In genomic region chr12:32144513-32144912, GRCm38 (mm10) we compare ENCODE assay signal across 8 mouse cellular contexts.
DNase-seq lines count a peak whose midpoint lies in the region; ATAC-seq lines count a peak whose summit lies in the region.

No protein-coding gene starts in this region.

- H3K4me1 ChIP-seq in heart, embryonic 15.5 days (replicated peaks) = peaks cover 6% of the 10 kb centered on the region
- peaks cover 48% of the 10 kb centered on the region for H3K4me1 ChIP-seq in liver, embryonic 12.5 days
- no peaks in the 10 kb centered on the region for H3K4me1 ChIP-seq in stomach, embryonic 15.5 days

- H3K27me3 ChIP-seq in heart, embryonic 15.5 days = no peaks in the 10 kb centered on the region
- no peaks in the 10 kb centered on the region for H3K27me3 ChIP-seq in liver, embryonic 12.5 days (replicated peaks)
- H3K27me3 ChIP-seq in stomach, embryonic 15.5 days (replicated peaks) = no peaks in the 10 kb centered on the region

- H3K9me3 ChIP-seq in heart, embryonic 15.5 days (replicated peaks) = no peaks in the 10 kb centered on the region
- no peaks in the 10 kb centered on the region for H3K9me3 ChIP-seq in liver, embryonic 12.5 days (replicated peaks)
- no peaks in the 10 kb centered on the region for H3K9me3 ChIP-seq in stomach, embryonic 15.5 days

- H3K9ac ChIP-seq in heart, embryonic 15.5 days = no peak overlapping the region
- H3K9ac ChIP-seq in liver, embryonic 12.5 days = peak overlapping the region; percentile 59
- no peak overlapping the region for H3K9ac ChIP-seq in stomach, embryonic 15.5 days

- peak; percentile 78 to 81 for DNase-seq in B cell, adult 2 months
- DNase-seq in adrenal gland, postnatal 4 days (ENCODE audit: low spot score in 2 of 2) = peak; percentile 45 to 62
- DNase-seq in kidney, postnatal 10 days = peak; percentile 86
- peak; percentile 62 for DNase-seq in neural tube, embryonic 10.5 days (ENCODE audit: extremely low spot score, low spot score)

- no peaks in the 10 kb centered on the region for H3K36me3 ChIP-seq in heart, embryonic 15.5 days
- H3K36me3 ChIP-seq in liver, embryonic 12.5 days = no peaks in the 10 kb centered on the region
- H3K36me3 ChIP-seq in stomach, embryonic 15.5 days = no peaks in the 10 kb centered on the region

- H3K4me3 ChIP-seq in heart, embryonic 15.5 days = no peak overlapping the region
- H3K4me3 ChIP-seq in liver, embryonic 12.5 days = no peak overlapping the region
- no peak overlapping the region for H3K4me3 ChIP-seq in stomach, embryonic 15.5 days (replicated peaks)

- H3K27ac ChIP-seq in heart, embryonic 15.5 days = no peak overlapping the region
- H3K27ac ChIP-seq in liver, embryonic 12.5 days = peak overlapping the region; percentile 95
- no peak overlapping the region for H3K27ac ChIP-seq in stomach, embryonic 15.5 days

- ATAC-seq in erythroblast, adult 5-6 weeks (replicated peaks; ENCODE audit: low FRiP score, poor library complexity, severe bottlenecking) = peak; percentile 81
- peak; percentile 73; the same call in 1 of the 2 replicates for ATAC-seq in heart, embryonic 15.5 days (replicated peaks; ENCODE audit: insufficient number of reproducible peaks, insufficient read depth, low FRiP score, low read depth)
- peak; percentile 50; the same call in 1 of the 2 replicates for ATAC-seq in liver, embryonic 12.5 days
- ATAC-seq in stomach, embryonic 15.5 days (ENCODE audit: insufficient read depth, low FRiP score, low read depth) = peak; percentile 56; the same call in 1 of the 2 replicates

- 7% methylated on average over 5 of the region's 5 CpGs for WGBS in heart, embryonic 15.5 days
- 3% methylated on average over 5 of the region's 5 CpGs for WGBS in liver, embryonic 12.5 days (ENCODE audit: insufficient replicate concordance)
- 4% methylated on average over 5 of the region's 5 CpGs for WGBS in stomach, embryonic 15.5 days

- H3K4me2 ChIP-seq in heart, embryonic 15.5 days = no peak overlapping the region
- H3K4me2 ChIP-seq in liver, embryonic 12.5 days = peak overlapping the region; percentile 65
- no peak overlapping the region for H3K4me2 ChIP-seq in stomach, embryonic 15.5 days
